Mouse (Mus musculus) liver, embryonic 11.5 days (tissue): ENCODE data around the gene Fga. TPM values are rescaled to one million over a fixed set of nuclear protein-coding genes. Genes with fewer than 3 reads are reported as not detected.

Experiments used
- ATAC-seq: fragments of 200-750 bp; cut with Nextera tagmentation; replicated peaks from 2 replicates; pipeline ENCODE4 v1.8.0; 2017; ENCODE audit warnings: moderate number of reproducible peaks, mild to moderate bottlenecking, moderate TSS enrichment, moderate library complexity; ENCODE audit not compliant: low FRiP score
- DNase-seq: peaks from one replicate; pipeline ENCODE4 v3.0.0-alpha.2; 2017; ENCODE audit warnings: low spot score
- H3K27ac ChIP-seq: fragments of 300-500 bp; sonication (generic); 2 replicates; pipeline ENCODE4 v1.5.1; 2014; ENCODE audit warnings: mild to moderate bottlenecking, low read depth, low read length, control low read depth
- H3K27me3 ChIP-seq: fragments of 300-500 bp; sonication (generic); replicated peaks from 2 replicates; pipeline ENCODE4 v1.6.1; 2014; ENCODE audit warnings: low read length, mixed read lengths; ENCODE audit not compliant: control insufficient read depth, insufficient read depth
- H3K36me3 ChIP-seq: fragments of 300-500 bp; sonication (generic); 2 replicates; pipeline ENCODE4 v1.6.1; 2014; ENCODE audit warnings: mild to moderate bottlenecking, low read length, moderate library complexity, mixed read lengths; ENCODE audit not compliant: control insufficient read depth, insufficient read depth
- H3K4me1 ChIP-seq: fragments of 300-500 bp; sonication (generic); replicated peaks from 2 replicates; pipeline ENCODE4 v1.6.1; 2014; ENCODE audit warnings: low read length, mixed read lengths; ENCODE audit not compliant: control insufficient read depth, insufficient read depth
- H3K4me2 ChIP-seq: fragments of 300-500 bp; sonication (generic); 2 replicates; pipeline ENCODE4 v1.6.1; 2014; ENCODE audit warnings: mild to moderate bottlenecking, control low read depth, moderate library complexity
- H3K4me3 ChIP-seq: fragments of 300-500 bp; sonication (generic); 2 replicates; pipeline ENCODE4 v1.5.1; 2014; ENCODE audit warnings: low read depth, low read length, control low read depth
- H3K9ac ChIP-seq: fragments of 300-500 bp; sonication (generic); 2 replicates; pipeline ENCODE4 v1.6.1; 2014; ENCODE audit warnings: low read depth, low read length, control low read depth
- H3K9me3 ChIP-seq: fragments of 300-500 bp; sonication (generic); 2 replicates; pipeline ENCODE4 v1.6.1; 2016; ENCODE audit warnings: low read length, inconsistent platforms, mixed read lengths; ENCODE audit not compliant: control insufficient read depth
- WGBS: fragments of 180-500 bp; shearing (Covaris S2); extraction: QIAGEN DNeasy Blood & Tissue Kit; methylation state at CpG from one replicate; pipeline ENCODE4 v1.1.7; 2014; 5-methylcytosine and 5-hydroxymethylcytosine counted together
- polyA plus RNA-seq: library from polyadenylated mRNA; unstranded; fragments of >200 nt; fragmentation: Nextera tagmentation; extraction: Ambion mirVana; gene quantifications from 2 replicates; pipeline ENCODE4 v1.2.1, GENCODE M21; 2014

Fga gene
- polyA plus RNA-seq, 1 experiment from 2014 or later: 161 TPM

GRCm38 (mm10) chr3:83080567-83081055, 54.7 kb downstream of the Fga start:
- H3K4me2 ChIP-seq: peak overlapping the region; percentile 59
- H3K9ac ChIP-seq: no peak overlapping the region
- peak overlapping the region; percentile 18 for H3K4me3 ChIP-seq
- no peaks in the 10 kb centered on the region for H3K36me3 ChIP-seq
- no peaks in the 10 kb centered on the region for H3K4me1 ChIP-seq
- ATAC-seq (peak; percentile 61), DNase-seq (peak; percentile 37)
- no peaks in the 10 kb centered on the region for H3K9me3 ChIP-seq
- WGBS: 8% methylated on average over 11 of the region's 11 CpGs
- no peaks in the 10 kb centered on the region for H3K27me3 ChIP-seq
- H3K27ac ChIP-seq: no peak overlapping the region

Other genes with a start within 250 kb of the Fga start
- gene Rbm46, start 149.6 kb upstream of the Fga start, polyA plus RNA-seq: 2.6 and 3.4 TPM in 2 replicates
- 0.21 and 0.22 TPM in 2 replicates for gene Lrat, start 122.1 kb upstream of the Fga start, polyA plus RNA-seq
- 178 and 182 TPM in 2 replicates for gene Fgg, start 18.4 kb upstream of the Fga start, polyA plus RNA-seq
- gene Fgb, start 23.8 kb downstream of the Fga start, polyA plus RNA-seq: 176 and 188 TPM in 2 replicates
- gene Plrg1, start 29.4 kb downstream of the Fga start, polyA plus RNA-seq: 92.7 and 103 TPM in 2 replicates
- gene Dchs2, start 101.9 kb downstream of the Fga start, polyA plus RNA-seq: 0.04 and 0.13 TPM in 2 replicates